Comparison of ENCODE assay signal across 8 mouse cellular contexts in the genomic region with DNA sequence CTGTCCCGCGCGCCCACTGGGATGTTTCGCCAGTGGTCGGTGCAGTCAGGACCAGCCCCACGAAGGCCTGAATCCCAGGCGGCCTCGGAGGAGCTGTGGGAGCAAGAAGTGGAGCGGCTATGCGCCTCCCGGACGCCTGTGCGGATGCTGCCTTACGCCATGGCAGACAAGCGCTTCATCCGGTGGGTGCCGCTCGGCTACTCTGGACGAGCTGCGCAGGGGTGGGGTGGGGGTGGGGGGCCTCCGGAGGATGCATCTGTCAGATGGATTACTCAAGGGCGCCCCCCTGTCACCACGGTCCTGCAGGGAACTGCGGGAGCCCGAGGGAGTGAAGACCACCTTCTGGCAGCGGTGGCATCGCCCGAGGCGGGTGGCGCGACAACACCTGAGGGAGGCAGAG. TPM values are rescaled to one million over a fixed set of nuclear protein-coding genes. Genes with fewer than 3 reads are reported as not detected.
A peak's percentile ranks its signal among the peaks of the same experiment; 100 is the strongest.
DNase-seq lines count a peak whose midpoint lies in the region; ATAC-seq and TF ChIP-seq lines count a peak whose summit lies in the region.

No protein-coding gene starts in this region.

- peak overlapping the region; percentile 69 for H3K4me3 ChIP-seq in heart, embryonic 12.5 days
- peak overlapping the region; percentile 86 for H3K4me3 ChIP-seq in spleen, adult 2 months (ENCODE audit: extremely low read depth, insufficient read depth, insufficient read length)

- H3K4me1 ChIP-seq in heart, embryonic 12.5 days (replicated peaks) = peaks cover 48% of the 10 kb centered on the region
- peaks cover 11% of the 10 kb centered on the region; the same call in 1 of the 2 replicates for H3K4me1 ChIP-seq in spleen, adult 2 months (ENCODE audit: control insufficient read depth, insufficient read depth, insufficient read length)

- 0 out of 2 replicates have a peak, but pooled peaks have one; percentile 16 for ATAC-seq in heart, embryonic 12.5 days (ENCODE audit: insufficient number of reproducible peaks, low FRiP score)

- H3K9ac ChIP-seq in heart, embryonic 12.5 days = peak overlapping the region; percentile 69

- WGBS in heart, embryonic 12.5 days = 2% methylated on average over 31 of the region's 31 CpGs
- 6% methylated on average over 31 of the region's 31 CpGs for WGBS in spleen, adult 2 months

- H3K27ac ChIP-seq in heart, embryonic 12.5 days (ENCODE audit: poor library complexity, severe bottlenecking) = peak overlapping the region; percentile 94
- peak overlapping the region; percentile 99 for H3K27ac ChIP-seq in spleen, adult 2 months (ENCODE audit: insufficient read depth, low read length)

- H3K9me3 ChIP-seq in heart, embryonic 12.5 days (replicated peaks) = no peaks in the 10 kb centered on the region

- H3K36me3 ChIP-seq in heart, embryonic 12.5 days = peaks cover under 1% of the 10 kb centered on the region; the same call in 1 of the 2 replicates
- H3K36me3 ChIP-seq in spleen, adult 2 months (ENCODE audit: control insufficient read depth, insufficient read depth, low read length) = peaks cover 12% of the 10 kb centered on the region

- peak; percentile 60 for TF ChIP-seq CTCF in spleen, adult 2 months (IDR thresholded peaks at IDR 0.05; ENCODE audit: extremely low read depth, insufficient read depth, insufficient read length, insufficient replicate concordance)

- DNase-seq in A20 (ENCODE audit: low read depth, low spot score) = peak; percentile 89
- peak; percentile 81 for DNase-seq in CD4-positive, CD25-positive, alpha-beta regulatory T cell, adult 2 months (ENCODE audit: low read depth, low spot score)
- DNase-seq in embryo, embryonic 11 days = peak; percentile 81
- DNase-seq in kidney, postnatal 25 days = peak; percentile 66 to 75
- peak; percentile 73 for DNase-seq in lung, postnatal 25 days (ENCODE audit: low spot score)
- DNase-seq in spleen, adult 2 months (ENCODE audit: low read depth in 1 of 2, low spot score in 2 of 2) = peak in 1 of 2 experiments; percentile 81
- no peak for DNase-seq in adipocyte (ENCODE audit: low spot score)

- peak; percentile 73 for TF ChIP-seq POLR2A in spleen, adult 2 months (IDR thresholded peaks at IDR 0.05; ENCODE audit: low read depth, low read length)

- peaks cover 8% of the 10 kb centered on the region; the same call in 1 of the 2 replicates for H3K27me3 ChIP-seq in heart, embryonic 12.5 days (replicated peaks)
- H3K27me3 ChIP-seq in spleen, adult 2 months (ENCODE audit: control insufficient read depth, insufficient read depth, low read length) = no peaks in the 10 kb centered on the region

- H3K4me2 ChIP-seq in heart, embryonic 12.5 days = peak overlapping the region; percentile 99

RNA-seq across cellular contexts. Expression of gene Tmc6, which starts 1.1 kb away (rescaled TPM):
- 23.8 and 26.5 TPM in 2 replicates for polyA plus RNA-seq in heart, embryonic 12.5 days (2016; fragmentation: Nextera tagmentation; extraction: Ambion mirVana)
- polyA plus RNA-seq in spleen, adult 2 months (2012; rRNA removed) = 119 and 136 TPM in 2 replicates

RNA-seq across cellular contexts. Expression of gene Tmc8, which starts 1.2 kb away (rescaled TPM):
- 4.0 and 4.1 TPM in 2 replicates for polyA plus RNA-seq in heart, embryonic 12.5 days (2016; fragmentation: Nextera tagmentation; extraction: Ambion mirVana)
- 90.1 and 127 TPM in 2 replicates for polyA plus RNA-seq in spleen, adult 2 months (2012; rRNA removed)

RNA-seq across cellular contexts. Expression of gene 6030468B19Rik, which starts 14.4 kb away (rescaled TPM):
- 0.71 and 1.7 TPM in 2 replicates for polyA plus RNA-seq in heart, embryonic 12.5 days (2016; fragmentation: Nextera tagmentation; extraction: Ambion mirVana)
- polyA plus RNA-seq in spleen, adult 2 months (2012; rRNA removed) = 7.6 and 7.9 TPM in 2 replicates

RNA-seq across cellular contexts. Expression of gene Gm20708, which starts 26.4 kb away (rescaled TPM):
- 0.78 and 0.82 TPM in 2 replicates for polyA plus RNA-seq in heart, embryonic 12.5 days (2016; fragmentation: Nextera tagmentation; extraction: Ambion mirVana)
- polyA plus RNA-seq in spleen, adult 2 months (2012; rRNA removed) = 0.25 TPM in 1 of 2 replicates, not detected in the other

RNA-seq across cellular contexts. Expression of gene Syngr2, which starts 26.4 kb away (rescaled TPM):
- polyA plus RNA-seq in heart, embryonic 12.5 days (2016; fragmentation: Nextera tagmentation; extraction: Ambion mirVana) = 68.9 and 69.3 TPM in 2 replicates
- polyA plus RNA-seq in spleen, adult 2 months (2012; rRNA removed) = 188 and 245 TPM in 2 replicates

Comparison
In these comparisons a context has a peak if more than half of its experiments do, and no peak if none do; other contexts are left out.
1. RNA of gene Tmc8, which starts 1.2 kb away (polyA plus RNA-seq): 90.1 to 127 TPM in spleen, adult 2 months; 4.0 to 4.1 TPM in heart, embryonic 12.5 days; every median in the first group is over 10 times any median in the second.